Mouse (Mus musculus) spleen, postnatal 10 days (tissue): ENCODE measurements around the gene Srp54a.
"Not testable (repeated sequence)": the region's sequence is repeated elsewhere in the genome, so short reads cannot be mapped to it uniquely, and the experiment has no call there.

ENCODE experiments used
- DNase-seq, 2 experiments: peaks; one replicate each; pipeline ENCODE4 v3.0.0; 2021 to 2022; ENCODE audit warnings: low spot score in 2 of 2

Gene Srp54a

DNA sequence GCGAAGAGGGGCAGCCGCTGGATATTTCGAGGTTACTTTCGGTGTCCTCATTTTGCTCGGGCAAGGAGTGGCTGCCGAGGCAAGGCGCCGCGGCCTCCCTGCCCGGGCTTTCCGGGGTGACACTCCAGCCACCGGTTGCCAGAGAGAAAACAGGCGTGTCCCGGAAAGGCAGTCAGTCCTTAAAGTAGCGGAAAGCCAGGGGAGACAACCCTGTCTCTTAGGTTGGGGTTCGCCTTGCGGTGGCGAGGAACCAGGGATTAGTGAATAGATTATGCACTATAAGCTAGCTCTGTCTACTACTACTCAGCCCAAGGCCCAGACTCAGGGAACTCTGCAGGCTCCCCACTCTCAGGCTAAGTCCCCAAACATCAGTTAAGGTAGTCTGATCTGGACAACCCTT is 44.7 kb downstream of the Srp54a start:
- not testable (repeated sequence) for DNase-seq

DNA sequence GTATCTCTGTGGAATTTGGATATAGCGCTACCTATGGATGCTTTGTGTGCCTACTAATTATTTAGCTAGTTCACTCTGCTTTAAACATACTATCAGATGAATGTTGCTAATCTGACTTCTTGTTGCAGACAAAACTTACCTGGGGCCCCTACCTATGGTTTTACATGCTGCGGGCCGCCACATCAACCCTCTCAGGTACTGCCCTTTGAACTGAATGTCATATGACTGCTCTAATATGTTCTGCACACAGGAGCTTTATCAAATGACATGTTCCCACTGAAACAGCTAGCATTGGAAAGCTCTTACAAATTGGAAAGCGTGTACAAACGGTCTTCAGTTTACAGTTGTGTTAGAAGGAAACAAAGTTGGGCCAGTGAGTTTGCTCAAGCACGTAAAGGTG is 55.5 kb downstream of the Srp54a start:
- DNase-seq = not testable (repeated sequence)

DNA sequence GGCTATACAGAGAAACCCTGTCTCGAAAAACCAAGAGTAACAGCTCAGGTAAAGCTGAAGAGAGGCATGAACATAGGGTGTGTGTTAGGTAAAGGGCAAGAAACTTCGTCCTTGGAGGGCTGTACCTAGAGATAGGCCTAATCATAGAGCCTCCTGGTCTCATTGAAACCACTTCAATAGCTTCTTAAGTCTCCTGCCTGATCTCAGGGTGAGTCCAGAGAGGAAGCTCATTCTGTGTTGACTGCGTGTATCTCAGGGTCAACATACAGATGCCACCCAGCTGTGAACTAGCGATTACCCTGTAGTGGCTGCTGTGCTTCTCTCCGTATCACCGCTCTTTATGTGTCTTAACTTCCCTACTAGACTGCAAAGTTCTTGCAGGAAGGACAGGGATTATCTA is 57.8 kb downstream of the Srp54a start:
- not testable (repeated sequence) for DNase-seq

DNA sequence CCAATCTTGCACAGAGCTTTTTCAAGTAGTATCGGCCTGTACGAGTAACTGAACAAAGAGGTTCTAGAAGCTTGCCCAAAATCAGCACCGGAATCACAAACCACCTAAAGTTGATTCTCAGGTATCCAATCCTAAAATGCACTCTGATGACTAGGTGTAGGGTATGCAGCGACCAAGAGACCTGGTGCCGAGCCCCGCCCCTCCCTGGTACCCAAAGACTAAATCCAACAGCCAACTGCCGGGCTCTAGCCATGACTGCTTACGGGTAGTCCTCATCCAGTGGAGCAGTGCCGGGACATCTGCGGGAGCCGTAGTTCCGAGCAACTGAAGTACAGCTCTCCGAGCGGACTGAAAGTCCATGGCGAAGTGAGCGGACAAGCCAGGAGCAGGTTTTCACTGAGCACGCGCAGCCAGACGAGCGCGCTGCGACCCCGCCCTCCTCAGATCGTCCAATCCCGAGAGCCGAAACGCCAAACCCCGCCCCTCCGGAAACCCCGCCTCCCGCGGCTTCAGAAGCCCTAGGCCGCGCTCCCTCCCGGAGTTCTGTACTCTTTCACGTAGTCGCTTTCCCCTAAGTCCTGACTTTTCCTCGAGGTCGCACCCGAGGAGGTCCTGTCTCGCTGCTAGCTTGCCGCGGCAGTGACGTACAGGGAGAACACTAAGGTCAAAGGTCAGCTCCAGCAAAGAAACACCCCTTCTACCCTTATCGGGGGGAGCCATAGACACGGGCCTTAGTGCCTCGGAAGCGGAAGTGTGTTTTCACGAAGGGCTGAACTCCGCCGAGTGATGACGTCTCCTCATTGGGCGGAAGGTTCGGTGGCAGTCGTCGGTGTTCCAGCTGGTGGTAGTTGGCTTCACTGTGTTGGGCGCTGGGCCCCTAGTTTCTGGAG is 74.7 kb downstream of the Srp54a start, which contains the start of gene Srp54b:
Gene Srp54b (plus strand): TSS at position 546 of the 890 bp plus-strand sequence.
- DNase-seq = not testable (repeated sequence)

DNA sequence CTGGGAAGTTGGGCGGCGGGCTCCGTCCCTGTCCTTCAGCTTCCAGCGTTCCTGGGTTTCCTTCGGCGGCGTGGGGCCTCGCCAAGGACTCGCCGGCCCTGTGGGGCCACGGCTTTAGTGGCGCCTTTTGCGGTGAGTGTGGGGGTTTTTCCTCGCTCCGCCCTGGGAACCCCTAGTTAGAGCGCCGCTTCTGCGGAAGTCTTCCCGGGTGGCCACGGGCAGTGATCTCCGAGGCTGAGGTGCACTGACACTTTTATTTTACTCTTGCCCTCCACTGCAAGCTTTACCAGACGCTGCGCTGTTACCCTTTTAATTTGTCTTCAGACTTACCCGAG is 75.4 kb downstream of the Srp54a start:
- not testable (repeated sequence) for DNase-seq
